Mouse (Mus musculus) lung, postnatal 0 days (tissue): ENCODE data around the gene Fbxl19. TPM values are rescaled to one million over a fixed set of nuclear protein-coding genes. Genes with fewer than 3 reads are reported as not detected.

Source experiments
- ATAC-seq: fragments of 200-750 bp; cut with Nextera tagmentation; 2 replicates; pipeline ENCODE4 v1.8.0; 2017; ENCODE audit warnings: moderate library complexity
- DNase-seq: peaks from one replicate; pipeline ENCODE4 v3.0.0-alpha.2; 2016; ENCODE audit warnings: low spot score
- H3K27ac ChIP-seq: fragments of 300-500 bp; sonication (generic); 2 replicates; pipeline ENCODE4 v1.5.1; 2014; ENCODE audit warnings: antibody characterized with exemption, mild to moderate bottlenecking, low read length, mixed read lengths
- H3K27me3 ChIP-seq: fragments of 300-500 bp; sonication (generic); replicated peaks from 2 replicates; pipeline ENCODE4 v1.6.1; 2014; ENCODE audit warnings: low read length, mixed read lengths; ENCODE audit not compliant: insufficient read depth
- H3K36me3 ChIP-seq: fragments of 300-500 bp; sonication (generic); 2 replicates; pipeline ENCODE4 v1.6.1; 2014; ENCODE audit warnings: low read length, mixed read lengths; ENCODE audit not compliant: insufficient read depth
- H3K4me1 ChIP-seq: fragments of 300-500 bp; sonication (generic); 2 replicates; pipeline ENCODE4 v1.6.1; 2014; ENCODE audit warnings: antibody characterized with exemption, low read depth, low read length, mixed read lengths; ENCODE audit not compliant: insufficient read depth
- H3K4me2 ChIP-seq: fragments of 300-500 bp; sonication (generic); replicated peaks from 2 replicates; pipeline ENCODE4 v1.6.1; 2014; ENCODE audit warnings: low read depth, mild to moderate bottlenecking, low read length, moderate library complexity, mixed read lengths
- H3K4me3 ChIP-seq: fragments of 300-500 bp; sonication (generic); 2 replicates; pipeline ENCODE4 v1.5.1; 2014; ENCODE audit warnings: low read depth, low read length
- H3K9ac ChIP-seq: fragments of 300-500 bp; sonication (generic); replicated peaks from 2 replicates; pipeline ENCODE4 v1.6.1; 2014; ENCODE audit warnings: low read depth, mild to moderate bottlenecking
- H3K9me3 ChIP-seq: fragments of 300-500 bp; sonication (generic); 2 replicates; pipeline ENCODE4 v1.6.1; 2016; ENCODE audit warnings: low read length, mixed read lengths
- CTCF ChIP-seq: IDR thresholded peaks from 2 replicates; pipeline ENCODE4 v1.5.1; 2016; ENCODE audit warnings: antibody characterized with exemption, mild to moderate bottlenecking
- EP300 ChIP-seq: IDR thresholded peaks from 2 replicates; pipeline ENCODE4 v1.6.1; 2016; ENCODE audit warnings: antibody characterized with exemption, mild to moderate bottlenecking, control low read depth
- WGBS: fragments of 180-500 bp; shearing (Covaris S2); extraction: QIAGEN DNeasy Blood & Tissue Kit; methylation state at CpG from one replicate; pipeline ENCODE4 v1.1.7; 2014; 5-methylcytosine and 5-hydroxymethylcytosine counted together
- polyA plus RNA-seq: library from polyadenylated mRNA; unstranded; fragments of >200 nt; fragmentation: Nextera tagmentation; extraction: Ambion mirVana; gene quantifications from 2 replicates; pipeline ENCODE4 v1.2.1, GENCODE M21; 2015

Fbxl19 gene
- polyA plus RNA-seq, 1 experiment from 2014 or later, result 1.6 TPM

DNA sequence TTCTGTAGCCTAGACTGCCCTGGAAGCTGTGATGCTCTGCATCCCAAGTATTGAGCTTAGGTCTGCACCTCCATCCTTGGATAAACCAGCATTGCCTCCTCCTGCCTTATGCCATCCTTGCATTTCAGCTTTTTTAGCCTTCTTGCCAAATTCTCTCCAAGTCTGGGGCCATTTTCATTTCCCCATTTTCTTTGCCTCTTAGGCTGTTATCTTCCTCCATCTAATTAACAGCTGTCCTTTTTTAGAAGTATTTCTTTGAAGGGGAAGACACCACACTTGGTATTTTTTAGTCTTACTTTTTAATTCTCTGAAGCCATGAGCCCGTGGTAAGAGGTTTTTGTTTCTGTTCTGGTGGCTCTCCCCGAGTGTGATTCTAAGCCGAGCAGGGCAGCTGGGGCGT, 19.3 kb downstream of the Fbxl19 start:
- Histone ChIP-seq H3K9ac (no peak overlapping the region), H3K4me3 (no peak overlapping the region), H3K27ac (no peak overlapping the region), H3K4me1 (no peaks in the 10 kb centered on the region), H3K4me2 (no peak overlapping the region), H3K27me3 (no peaks in the 10 kb centered on the region), H3K36me3 (no peaks in the 10 kb centered on the region), H3K9me3 (no peaks in the 10 kb centered on the region)
- WGBS, result 89% methylated on average over 4 of the region's 4 CpGs
- TF ChIP-seq CTCF (no peak), EP300 (no peak)
- ATAC-seq, result no peak
- no peak for DNase-seq

GRCm38 (mm10) chr7:127765756-127766155, 21.4 kb downstream of the Fbxl19 start:
- no peaks in the 10 kb centered on the region for H3K9me3 ChIP-seq
- ATAC-seq (no peak), DNase-seq (no peak)
- no peak overlapping the region for H3K4me3 ChIP-seq
- no peak for TF ChIP-seq EP300
- H3K27ac ChIP-seq, result no peak overlapping the region
- no peaks in the 10 kb centered on the region for H3K36me3 ChIP-seq
- no peak overlapping the region for H3K4me2 ChIP-seq
- peaks cover 3% of the 10 kb centered on the region for H3K4me1 ChIP-seq
- WGBS, result 77% methylated on average over 2 of the region's 2 CpGs
- no peaks in the 10 kb centered on the region for H3K27me3 ChIP-seq
- H3K9ac ChIP-seq, result no peak overlapping the region

DNA sequence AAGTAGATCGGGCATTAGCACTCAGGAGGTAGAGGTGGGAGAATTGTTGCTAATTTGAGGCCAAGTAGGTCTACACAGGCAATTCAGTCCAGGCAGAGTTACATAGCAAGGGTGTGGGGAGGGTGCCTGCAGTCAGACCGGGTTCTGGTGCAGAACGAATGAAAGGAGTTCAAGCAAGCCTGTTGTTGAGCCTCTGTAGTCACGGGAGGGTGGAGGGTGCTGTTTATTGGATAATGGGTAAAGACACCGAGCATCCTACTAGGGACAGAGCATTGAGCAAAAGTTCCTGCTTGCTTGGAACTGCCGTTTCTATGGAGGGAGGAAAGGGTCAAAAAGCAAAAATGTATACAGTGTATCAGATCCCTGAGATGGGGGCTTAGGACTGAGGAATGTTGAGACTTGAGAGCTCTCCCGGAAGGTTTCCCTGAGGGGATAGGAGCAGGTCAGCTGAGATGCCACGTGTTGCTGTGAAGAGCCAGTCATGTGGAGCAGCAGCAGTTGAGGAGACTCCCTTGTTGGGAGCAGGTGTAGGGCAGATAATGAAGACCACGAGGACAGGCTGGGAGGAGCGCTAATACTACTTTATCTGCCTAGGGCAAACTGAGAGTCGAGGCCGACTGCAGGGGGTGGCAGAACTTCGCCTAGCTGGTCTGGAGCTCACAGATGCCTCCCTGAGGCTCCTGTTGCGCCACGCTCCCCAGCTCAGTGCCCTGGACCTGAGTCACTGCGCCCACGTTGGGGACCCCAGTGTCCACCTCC, 22.7 kb downstream of the Fbxl19 start:
- Histone ChIP-seq H3K36me3 (no peaks in the 10 kb centered on the region), H3K27me3 (no peaks in the 10 kb centered on the region), H3K4me3 (no peak overlapping the region), H3K4me2 (no peak overlapping the region), H3K9ac (no peak overlapping the region), H3K27ac (no peak overlapping the region), H3K4me1 (peaks cover 10% of the 10 kb centered on the region), H3K9me3 (no peaks in the 10 kb centered on the region)
- DNase-seq (no peak), ATAC-seq (no peak)
- WGBS, result 74% methylated on average over 17 of the region's 17 CpGs
- TF ChIP-seq CTCF (no peak), EP300 (no peak)

GRCm38 (mm10) chr7:127767671-127768345, 23.5 kb downstream of the Fbxl19 start:
- ATAC-seq (no peak), DNase-seq (peak; percentile 14)
- H3K4me2 ChIP-seq, result no peak overlapping the region
- no peak overlapping the region for H3K27ac ChIP-seq
- WGBS, result 91% methylated on average over 19 of the region's 19 CpGs
- no peaks in the 10 kb centered on the region for H3K9me3 ChIP-seq
- no peaks in the 10 kb centered on the region for H3K36me3 ChIP-seq
- peaks cover 10% of the 10 kb centered on the region for H3K4me1 ChIP-seq
- no peak overlapping the region for H3K4me3 ChIP-seq
- TF ChIP-seq CTCF (no peak), EP300 (no peak)
- no peak overlapping the region for H3K9ac ChIP-seq
- H3K27me3 ChIP-seq, result no peaks in the 10 kb centered on the region

- H3K9me3 ChIP-seq, result no peaks in the 10 kb centered on the region
- TF ChIP-seq CTCF (peak; percentile 46), EP300 (no peak)
- H3K9ac ChIP-seq, result no peak overlapping the region
- DNase-seq, result no peak
- H3K4me1 ChIP-seq, result peaks cover 10% of the 10 kb centered on the region
- H3K4me2 ChIP-seq, result no peak overlapping the region
- no peak for ATAC-seq
- H3K4me3 ChIP-seq, result no peak overlapping the region
- H3K27ac ChIP-seq, result no peak overlapping the region
- H3K27me3 ChIP-seq, result no peaks in the 10 kb centered on the region
- H3K36me3 ChIP-seq, result no peaks in the 10 kb centered on the region
- WGBS, result 44% methylated on average over 13 of the region's 13 CpGs
Measured at GRCm38 (mm10) chr7:127768346-127768996, 24.1 kb downstream of the Fbxl19 start.

DNA sequence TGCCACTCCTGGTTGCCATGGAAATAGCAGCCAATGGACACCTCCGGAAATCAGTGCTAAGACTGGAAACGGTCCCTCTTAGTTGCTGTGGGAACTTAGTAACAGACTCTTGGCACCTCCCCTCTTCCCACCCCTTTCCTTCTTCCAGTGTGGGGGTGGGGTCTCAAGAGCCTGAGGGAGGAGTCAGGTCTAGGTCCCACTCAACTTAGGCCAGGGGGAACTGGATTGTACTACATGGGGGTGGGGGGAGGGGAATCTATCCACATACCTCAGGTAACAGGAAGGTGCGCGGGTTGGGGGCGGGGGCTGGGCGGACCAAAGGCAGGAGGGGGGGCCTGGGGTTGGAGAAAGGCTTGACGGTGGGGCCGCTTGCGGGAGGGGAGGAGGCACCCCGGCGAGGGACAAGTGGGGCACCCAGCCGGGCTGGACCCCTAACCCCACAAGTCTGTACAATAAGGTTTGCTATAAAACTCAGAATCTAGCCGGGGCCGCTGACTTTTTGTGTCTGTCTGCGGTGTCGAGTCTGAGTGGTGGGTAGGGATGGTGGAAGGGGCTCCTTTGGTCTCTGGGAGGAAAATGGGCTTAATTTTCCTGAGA, 24.8 kb downstream of the Fbxl19 start:
- Histone ChIP-seq H3K4me3 (peak overlapping the region; percentile 81), H3K27me3 (no peaks in the 10 kb centered on the region), H3K36me3 (no peaks in the 10 kb centered on the region), H3K9ac (peak overlapping the region; percentile 87), H3K4me1 (peaks cover 10% of the 10 kb centered on the region), H3K9me3 (no peaks in the 10 kb centered on the region), H3K4me2 (peak overlapping the region; percentile 95), H3K27ac (peak overlapping the region; percentile 93)
- WGBS, result under 1% methylated on average over 16 of the region's 16 CpGs
- peak; percentile 17; the same call in 1 of the 2 replicates for TF ChIP-seq EP300
- no peak for TF ChIP-seq CTCF
- peak; percentile 100 for DNase-seq
- ATAC-seq, result peak; percentile 92
